Mouse (Mus musculus) heart, embryonic 10.5 days (tissue): ENCODE measurements at regions not wholly inside any gene's neighbourhood (a gene's known extent, or its start where the extent isn't known, plus 50 kb on each side); places are given as distances from the start of the nearest gene placed in this dataset.

Experiments
- DNase-seq: peaks from one replicate; pipeline ENCODE4 v3.0.0-alpha.2; 2017; ENCODE audit warnings: low spot score
- H3K27ac ChIP-seq: fragments of 300-500 bp; sonication (generic); 2 replicates; pipeline ENCODE4 v1.5.1; 2016; ENCODE audit warnings: mild to moderate bottlenecking
- H3K27me3 ChIP-seq: fragments of 300-500 bp; sonication (generic); 2 replicates; pipeline ENCODE4 v1.6.1; 2016; ENCODE audit warnings: mild to moderate bottlenecking; ENCODE audit not compliant: poor library complexity, insufficient read depth, severe bottlenecking
- H3K36me3 ChIP-seq: fragments of 300-500 bp; sonication (generic); 2 replicates; pipeline ENCODE4 v1.6.1; 2016; ENCODE audit warnings: mild to moderate bottlenecking, moderate library complexity
- H3K4me1 ChIP-seq: fragments of 300-500 bp; sonication (generic); 2 replicates; pipeline ENCODE4 v1.6.1; 2016; ENCODE audit warnings: mild to moderate bottlenecking
- H3K4me3 ChIP-seq: fragments of 300-500 bp; sonication (generic); 2 replicates; pipeline ENCODE4 v1.5.1; 2016; ENCODE audit warnings: mild to moderate bottlenecking, moderate library complexity
- H3K9me3 ChIP-seq: fragments of 300-500 bp; sonication (generic); 2 replicates; pipeline ENCODE4 v1.6.1; 2016; ENCODE audit warnings: mild to moderate bottlenecking, moderate library complexity
- WGBS: fragments of 180-500 bp; shearing (Covaris S2); methylation state at CpG from one replicate; pipeline ENCODE4 v1.1.7; 2016; 5-methylcytosine and 5-hydroxymethylcytosine counted together

DNA sequence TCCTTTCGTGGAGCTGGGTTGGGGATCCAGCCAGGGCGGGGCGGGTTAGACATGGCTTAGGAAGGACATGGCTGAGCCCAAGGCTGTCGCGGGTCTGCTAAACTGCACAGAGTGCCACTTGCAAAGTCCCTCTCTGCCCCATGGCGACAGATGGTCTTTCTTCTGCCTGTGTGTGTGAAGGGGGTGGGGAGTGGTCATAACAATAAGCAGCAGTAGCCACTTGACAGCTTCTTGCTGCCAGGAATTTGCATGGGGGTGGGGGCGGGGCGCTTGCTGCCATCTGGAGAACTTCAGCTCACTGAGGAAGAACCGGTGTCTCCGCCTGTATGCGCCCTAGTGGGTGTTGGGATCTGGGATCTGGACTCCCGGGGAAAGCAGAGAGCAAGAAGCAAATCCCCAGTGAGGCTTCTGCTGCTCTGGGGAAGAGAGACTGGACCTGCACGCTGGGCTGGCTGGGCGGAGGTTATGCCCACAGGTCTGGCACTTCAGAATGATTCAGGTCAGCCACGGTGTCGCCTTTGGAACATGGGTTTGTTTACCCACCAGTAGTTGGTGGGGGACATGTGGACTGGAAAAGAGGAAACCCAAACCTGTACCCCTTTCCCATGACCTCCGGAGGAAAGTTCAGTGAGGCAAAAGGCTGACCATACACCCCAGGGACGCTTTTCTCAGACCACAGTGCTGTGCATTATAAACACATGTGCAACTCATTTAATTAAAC lies 258.7 kb upstream of the Marcks start:
- H3K27me3 ChIP-seq, result no peaks in the 10 kb centered on the region
- no peaks in the 10 kb centered on the region for H3K36me3 ChIP-seq
- H3K4me1 ChIP-seq, result peaks cover 11% of the 10 kb centered on the region; the same call in 1 of the 2 replicates
- peak overlapping the region; percentile 86 for H3K27ac ChIP-seq
- WGBS, result 4% methylated on average over 18 of the region's 18 CpGs
- peak overlapping the region; percentile 53 for H3K4me3 ChIP-seq
- DNase-seq, result peak; percentile 94
- H3K9me3 ChIP-seq, result no peaks in the 10 kb centered on the region

DNA sequence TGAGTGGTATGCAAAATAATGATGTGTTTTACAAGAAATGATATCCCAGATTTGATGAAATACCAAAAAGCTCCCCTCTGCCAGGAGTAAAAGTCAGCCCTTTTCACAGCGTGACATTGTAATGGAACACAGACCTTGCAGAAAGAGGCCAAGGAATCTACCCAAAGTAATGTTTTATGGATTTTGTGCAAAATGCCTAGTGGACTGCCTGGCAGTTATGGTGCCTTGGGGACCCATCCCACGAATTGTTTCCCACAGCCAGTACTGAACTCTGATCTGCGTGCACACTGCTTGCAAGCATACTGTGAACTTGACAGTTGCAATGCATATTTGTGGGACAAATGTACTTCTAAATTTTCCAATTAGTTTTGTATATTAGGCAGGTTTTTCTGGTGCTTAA lies 251.3 kb upstream of the Marcks start:
- no peak for DNase-seq
- no peaks in the 10 kb centered on the region for H3K27me3 ChIP-seq
- 83% methylated on average over 3 of the region's 3 CpGs for WGBS

DNA sequence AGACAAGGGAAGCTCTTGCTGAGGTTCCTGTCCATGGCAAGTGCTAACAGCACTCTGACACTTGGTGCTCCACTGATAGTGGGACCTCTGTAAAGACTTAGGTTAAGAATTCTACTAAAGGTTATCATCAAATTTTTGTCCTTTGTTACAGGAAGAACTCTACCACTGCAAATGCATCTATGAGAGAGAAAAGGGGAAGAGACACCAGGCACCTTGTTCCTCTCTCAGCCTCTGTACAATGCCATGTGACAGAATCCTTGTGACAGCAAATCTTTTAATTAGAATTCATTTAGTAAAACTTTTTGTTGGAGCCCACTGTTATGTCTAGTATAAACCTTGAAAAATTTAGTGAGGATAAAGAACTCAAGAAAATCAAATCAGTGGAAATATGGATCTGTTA lies 247.5 kb upstream of the Marcks start:
- no peak overlapping the region for H3K4me3 ChIP-seq
- no peaks in the 10 kb centered on the region for H3K9me3 ChIP-seq
- no peak for DNase-seq
- no peaks in the 10 kb centered on the region for H3K27me3 ChIP-seq
- H3K4me1 ChIP-seq, result no peaks in the 10 kb centered on the region
- no peak overlapping the region for H3K27ac ChIP-seq
- no peaks in the 10 kb centered on the region for H3K36me3 ChIP-seq

More for the DNA sequence above, 251.3 kb upstream of the Marcks start:
- no peaks in the 10 kb centered on the region for H3K36me3 ChIP-seq
- H3K9me3 ChIP-seq, result no peaks in the 10 kb centered on the region
- no peak overlapping the region for H3K4me3 ChIP-seq
- H3K27ac ChIP-seq, result no peak overlapping the region
- H3K4me1 ChIP-seq, result no peaks in the 10 kb centered on the region

DNA sequence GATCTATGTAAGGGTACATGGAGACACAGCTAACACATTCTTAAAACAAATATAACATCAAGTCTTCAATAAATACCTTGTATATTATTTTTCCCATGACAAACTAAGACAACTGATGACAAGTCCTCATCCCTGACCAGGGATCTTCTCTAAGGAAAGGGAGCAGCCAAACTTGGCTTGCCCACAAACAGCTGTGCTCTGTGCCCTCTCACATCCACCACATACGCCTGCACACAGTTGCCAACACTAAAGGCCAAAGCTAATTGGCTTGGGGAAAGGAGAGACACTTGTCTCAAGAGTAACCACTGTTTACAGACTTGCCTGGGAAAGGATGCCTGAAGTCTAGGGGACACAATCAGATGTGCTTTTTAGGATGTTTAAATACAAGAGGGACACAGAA lies 241.3 kb upstream of the Marcks start:
- no peaks in the 10 kb centered on the region for H3K36me3 ChIP-seq
- H3K9me3 ChIP-seq, result no peaks in the 10 kb centered on the region
- H3K27me3 ChIP-seq, result 0 out of 2 replicates have a peak, but pooled peaks cover 3% of the 10 kb centered on the region
- DNase-seq, result no peak
- H3K4me3 ChIP-seq, result no peak overlapping the region
- WGBS, result 71% methylated on average over 1 of the region's 1 CpGs
- H3K4me1 ChIP-seq, result peaks cover 13% of the 10 kb centered on the region
- no peak overlapping the region for H3K27ac ChIP-seq

DNA sequence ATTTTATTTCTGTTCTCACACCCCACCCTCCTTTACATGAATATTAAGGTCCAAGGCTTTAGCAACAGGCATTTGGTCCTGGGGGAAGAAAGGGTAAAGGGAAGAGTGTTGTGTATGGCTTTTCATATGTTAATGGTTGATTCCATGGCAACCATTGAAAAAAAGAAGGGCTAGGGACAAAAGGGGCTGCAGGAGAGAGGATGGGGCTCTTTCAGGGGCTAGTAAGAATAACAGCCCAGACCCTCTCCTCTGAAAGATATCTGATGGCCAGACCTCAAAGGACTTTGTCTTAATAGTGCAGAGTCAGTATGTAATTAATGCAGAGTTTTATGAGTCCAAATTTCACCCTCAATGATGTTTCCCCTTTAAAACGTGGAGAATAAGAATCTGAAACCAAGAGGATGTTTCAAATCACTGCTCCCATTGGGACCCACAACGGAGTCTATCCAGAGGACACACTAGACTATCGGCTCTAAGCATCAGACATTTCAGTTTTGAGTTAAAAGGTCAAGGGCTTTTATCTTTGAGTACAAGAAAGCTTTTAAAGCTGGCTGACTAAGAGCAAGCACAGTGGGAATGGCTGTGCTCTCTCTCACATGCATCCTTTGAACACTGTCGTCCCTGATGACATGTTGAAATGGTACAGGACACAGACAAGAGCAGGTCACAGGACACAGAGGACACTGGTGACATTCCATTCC lies 239.4 kb upstream of the Marcks start:
- Histone ChIP-seq H3K27ac (no peak overlapping the region), H3K36me3 (no peaks in the 10 kb centered on the region), H3K9me3 (no peaks in the 10 kb centered on the region), H3K4me1 (peaks cover 13% of the 10 kb centered on the region), H3K27me3 (0 out of 2 replicates have a peak, but pooled peaks cover 3% of the 10 kb centered on the region), H3K4me3 (no peak overlapping the region)
- WGBS, result 10% methylated on average over 4 of the region's 4 CpGs
- no peak for DNase-seq

- 85% methylated on average over 1 of the region's 1 CpGs for WGBS
- Histone ChIP-seq H3K4me3 (no peak overlapping the region), H3K27ac (no peak overlapping the region), H3K4me1 (peaks cover 13% of the 10 kb centered on the region), H3K9me3 (no peaks in the 10 kb centered on the region), H3K27me3 (0 out of 2 replicates have a peak, but pooled peaks cover 3% of the 10 kb centered on the region), H3K36me3 (no peaks in the 10 kb centered on the region)
- no peak for DNase-seq
Observed at GRCm38 (mm10) chr10:37377258-37378001, 238.7 kb upstream of the Marcks start.

DNA sequence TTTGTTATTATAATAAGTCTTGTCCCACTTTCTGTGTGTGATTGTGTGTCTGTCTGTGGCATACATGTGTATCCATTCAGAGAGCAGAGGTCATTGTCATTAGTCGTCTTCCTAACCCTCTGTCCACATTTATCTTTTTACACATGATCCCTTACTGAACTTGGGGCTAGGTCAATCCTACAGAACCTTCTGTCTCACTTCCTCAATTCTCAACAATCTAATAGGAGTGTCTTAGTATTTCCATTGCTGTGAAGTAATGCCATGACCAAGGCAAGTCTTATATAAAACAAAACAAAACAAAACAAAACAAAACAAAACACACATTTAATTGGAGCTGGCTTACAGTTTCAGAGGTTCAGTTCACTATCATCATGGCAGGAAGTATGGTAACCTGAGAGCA lies 237.5 kb upstream of the Marcks start:
- Histone ChIP-seq H3K27me3 (0 out of 2 replicates have a peak, but pooled peaks cover 3% of the 10 kb centered on the region), H3K4me3 (no peak overlapping the region), H3K27ac (no peak overlapping the region), H3K4me1 (peaks cover 13% of the 10 kb centered on the region), H3K9me3 (no peaks in the 10 kb centered on the region), H3K36me3 (no peaks in the 10 kb centered on the region)
- WGBS, result 82% methylated on average over 1 of the region's 1 CpGs
- DNase-seq, result no peak

- no peak overlapping the region for H3K27ac ChIP-seq
- no peaks in the 10 kb centered on the region for H3K36me3 ChIP-seq
- H3K4me1 ChIP-seq, result peaks cover 13% of the 10 kb centered on the region
- 0 out of 2 replicates have a peak, but pooled peaks cover 3% of the 10 kb centered on the region for H3K27me3 ChIP-seq
- no peak overlapping the region for H3K4me3 ChIP-seq
- H3K9me3 ChIP-seq, result no peaks in the 10 kb centered on the region
- no peak for DNase-seq
- 84% methylated on average over 1 of the region's 1 CpGs for WGBS
Observed at GRCm38 (mm10) chr10:37375648-37376047, 236.9 kb upstream of the Marcks start.

GRCm38 (mm10) chr10:37368997-37369679 lies 230.4 kb upstream of the Marcks start:
- Histone ChIP-seq H3K4me3 (no peak overlapping the region), H3K36me3 (no peaks in the 10 kb centered on the region), H3K27ac (no peak overlapping the region), H3K4me1 (no peaks in the 10 kb centered on the region), H3K9me3 (no peaks in the 10 kb centered on the region), H3K27me3 (no peaks in the 10 kb centered on the region)
- DNase-seq, result no peak
- 76% methylated on average over 5 of the region's 5 CpGs for WGBS

DNA sequence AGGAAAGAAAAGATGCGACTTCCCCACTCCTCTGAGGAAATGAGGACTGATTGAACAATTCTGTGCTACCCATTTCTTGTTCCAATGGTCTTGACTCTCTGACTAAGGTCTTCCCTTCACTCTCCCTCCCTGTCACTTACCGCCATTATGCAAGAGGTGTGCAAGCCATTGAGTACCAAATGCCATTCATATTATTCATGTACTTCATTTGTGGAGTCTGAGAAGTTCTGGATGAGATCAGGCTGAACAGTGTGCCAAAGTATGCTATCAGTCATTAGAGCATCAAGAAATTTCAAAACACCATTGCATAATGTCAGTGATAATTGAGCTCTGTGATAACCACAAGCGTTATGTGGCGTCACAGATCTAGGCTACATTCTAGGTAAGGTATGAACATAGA lies 229.1 kb upstream of the Marcks start:
- Histone ChIP-seq H3K9me3 (no peaks in the 10 kb centered on the region), H3K27me3 (no peaks in the 10 kb centered on the region), H3K36me3 (no peaks in the 10 kb centered on the region), H3K4me3 (no peak overlapping the region), H3K4me1 (no peaks in the 10 kb centered on the region), H3K27ac (no peak overlapping the region)
- no peak for DNase-seq
- WGBS, result 87% methylated on average over 4 of the region's 4 CpGs

DNA sequence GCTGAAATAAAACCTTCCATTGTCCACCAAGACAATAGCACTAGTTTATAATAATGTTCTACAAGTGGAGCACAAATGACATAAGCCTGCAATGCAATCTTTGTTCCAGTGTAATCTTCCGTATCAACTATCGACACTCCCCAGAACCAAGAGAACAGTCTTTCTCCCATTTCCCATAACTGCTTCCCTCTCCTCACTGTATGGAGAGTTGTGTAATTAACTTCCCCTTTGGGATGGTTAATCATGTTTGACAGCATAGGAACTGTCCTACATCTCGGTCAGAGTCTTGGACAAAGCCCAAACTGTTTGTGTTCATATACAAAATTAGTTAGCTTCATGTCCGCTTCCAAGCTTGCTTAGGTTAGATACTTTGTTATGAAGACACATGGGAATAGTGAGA lies 225.8 kb upstream of the Marcks start:
- H3K36me3 ChIP-seq, result no peaks in the 10 kb centered on the region
- no peaks in the 10 kb centered on the region for H3K9me3 ChIP-seq
- no peaks in the 10 kb centered on the region for H3K4me1 ChIP-seq
- H3K27me3 ChIP-seq, result no peaks in the 10 kb centered on the region
- DNase-seq, result no peak
- no peak overlapping the region for H3K4me3 ChIP-seq
- no peak overlapping the region for H3K27ac ChIP-seq
- WGBS, result 79% methylated on average over 4 of the region's 4 CpGs

DNA sequence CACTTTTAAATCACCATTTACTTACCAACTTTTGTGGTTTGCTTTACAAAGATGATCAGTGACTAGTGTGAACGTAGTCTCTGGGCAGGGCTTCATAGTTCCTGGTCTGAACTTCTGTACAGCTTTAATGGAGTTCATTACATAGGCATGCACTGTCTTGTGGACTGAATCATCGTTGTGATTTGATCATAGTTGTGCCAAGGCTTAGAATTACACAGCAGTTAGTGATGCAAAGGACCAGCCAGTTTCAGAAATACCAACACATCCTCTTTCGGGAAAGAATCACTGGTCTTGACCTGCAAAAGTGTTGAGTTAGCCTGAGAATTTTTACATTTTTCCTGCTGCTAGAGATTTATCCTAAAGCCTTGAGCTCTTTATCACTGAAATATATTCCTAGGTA lies 222.3 kb upstream of the Marcks start:
- H3K27me3 ChIP-seq, result no peaks in the 10 kb centered on the region
- no peak for DNase-seq
- no peak overlapping the region for H3K4me3 ChIP-seq
- H3K9me3 ChIP-seq, result no peaks in the 10 kb centered on the region
- H3K4me1 ChIP-seq, result no peaks in the 10 kb centered on the region
- WGBS, result 80% methylated on average over 3 of the region's 3 CpGs
- H3K36me3 ChIP-seq, result no peaks in the 10 kb centered on the region
- H3K27ac ChIP-seq, result no peak overlapping the region

GRCm38 (mm10) chr10:37358900-37359299 lies 220.2 kb upstream of the Marcks start:
- no peaks in the 10 kb centered on the region for H3K9me3 ChIP-seq
- no peak overlapping the region for H3K27ac ChIP-seq
- no peaks in the 10 kb centered on the region for H3K4me1 ChIP-seq
- H3K27me3 ChIP-seq, result no peaks in the 10 kb centered on the region
- H3K36me3 ChIP-seq, result no peaks in the 10 kb centered on the region
- no peak overlapping the region for H3K4me3 ChIP-seq
- DNase-seq, result no peak
